Mouse (Mus musculus): ENCODE measurements around the gene Btbd35f7. TPM values are rescaled to one million over a fixed set of nuclear protein-coding genes. Genes with fewer than 3 reads are reported as not detected.
"Not testable (repeated sequence)": the region's sequence is repeated elsewhere in the genome, so short reads cannot be mapped to it uniquely, and the experiment has no call there.

Btbd35f7 gene
- not detected in 2 replicates for polyA plus RNA-seq (2015; fragmentation: Nextera tagmentation; extraction: Ambion mirVana)

DNA sequence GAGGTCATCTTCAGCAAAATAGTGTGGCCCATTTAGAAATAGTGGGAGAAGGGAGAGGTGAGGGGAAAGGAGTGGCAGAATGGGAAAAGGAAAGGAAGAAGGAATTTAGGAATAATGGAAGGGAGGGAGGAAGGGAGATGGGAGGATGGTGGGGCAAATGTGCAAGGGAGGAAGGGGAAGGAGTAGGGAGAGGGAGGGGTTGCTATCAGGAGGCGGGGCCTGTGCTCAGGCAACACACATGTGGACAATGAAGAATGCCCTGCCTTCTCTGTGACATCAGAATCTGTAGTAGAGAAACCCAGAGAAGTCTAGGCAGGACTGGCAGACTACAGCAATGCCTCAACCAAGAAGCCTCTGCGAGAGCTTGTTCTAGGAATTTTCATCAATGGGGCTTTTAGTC is at the start of gene Btbd35f7:
Btbd35f7 (plus strand) TSS at position 301 of the 400 bp plus-strand sequence.
- not testable (repeated sequence) for H3K9me3 ChIP-seq (ENCODE audit: control insufficient read depth); H3K36me3 ChIP-seq (ENCODE audit: control insufficient read depth, insufficient read depth); H3K9ac ChIP-seq (ENCODE audit: low read depth, low read length); H3K4me2 ChIP-seq (replicated peaks; ENCODE audit: low read depth); ATAC-seq; H3K27me3 ChIP-seq (replicated peaks; ENCODE audit: control insufficient read depth, insufficient read depth, low read length); H3K4me3 ChIP-seq (ENCODE audit: low read depth, low read length); H3K27ac ChIP-seq (ENCODE audit: low read depth, low read length); H3K4me1 ChIP-seq (replicated peaks; ENCODE audit: control insufficient read depth, insufficient read depth, low read length)
- WGBS: no CpG with 5 or more reads among the region's 2 CpGs

Other genes with a start within 250 kb of the Btbd35f7 start
- not detected in 2 replicates for gene Mycs, start 199.8 kb upstream of the Btbd35f7 start, polyA plus RNA-seq (2015; fragmentation: Nextera tagmentation; extraction: Ambion mirVana)

All from intestine, postnatal 0 days (tissue).